Mouse (Mus musculus) E14TG2a.4 (cell line): ENCODE data around the gene Fam160b1.

Experiments used
- CTCF ChIP-seq: conservative IDR thresholded peaks from 2 replicates; pipeline ENCODE4 v1.5.1; 2014; ENCODE audit warnings: low read length
- NANOG ChIP-seq: IDR thresholded peaks from 2 replicates; pipeline ENCODE4 v1.6.1; 2014; ENCODE audit warnings: borderline replicate concordance, low read length, mixed read lengths
- POU5F1 ChIP-seq: IDR thresholded peaks from 2 replicates; pipeline ENCODE4 v1.6.1; 2014; ENCODE audit warnings: low read length, borderline replicate concordance

DNA sequence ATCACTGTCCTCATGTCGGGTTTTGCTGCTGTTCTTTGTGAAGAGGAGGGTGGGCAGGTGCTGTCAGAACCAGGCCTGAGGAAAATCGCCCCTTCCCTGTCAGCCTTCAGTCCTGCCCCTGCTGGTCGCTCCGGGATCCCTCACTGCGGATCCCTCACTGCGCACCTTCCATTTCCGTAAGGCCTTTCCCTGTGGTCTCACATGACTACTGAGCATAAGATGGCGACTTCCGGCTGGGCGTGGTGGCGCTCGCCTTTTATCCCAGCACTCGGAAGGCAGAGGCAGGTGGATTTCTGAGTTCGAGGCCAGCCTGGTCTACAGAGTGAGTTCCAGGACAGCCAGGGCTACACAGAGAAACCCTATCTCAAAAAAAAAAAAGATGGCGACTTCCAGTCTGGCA, 64.8 kb downstream of the Fam160b1 start:
- TF ChIP-seq CTCF: peak; percentile 8; the same call in 1 of the 2 replicates
- TF ChIP-seq NANOG: no peak
- TF ChIP-seq POU5F1: no peak
